Mouse (Mus musculus): ENCODE data around the gene Sel1l3.

Gene Sel1l3

DNA sequence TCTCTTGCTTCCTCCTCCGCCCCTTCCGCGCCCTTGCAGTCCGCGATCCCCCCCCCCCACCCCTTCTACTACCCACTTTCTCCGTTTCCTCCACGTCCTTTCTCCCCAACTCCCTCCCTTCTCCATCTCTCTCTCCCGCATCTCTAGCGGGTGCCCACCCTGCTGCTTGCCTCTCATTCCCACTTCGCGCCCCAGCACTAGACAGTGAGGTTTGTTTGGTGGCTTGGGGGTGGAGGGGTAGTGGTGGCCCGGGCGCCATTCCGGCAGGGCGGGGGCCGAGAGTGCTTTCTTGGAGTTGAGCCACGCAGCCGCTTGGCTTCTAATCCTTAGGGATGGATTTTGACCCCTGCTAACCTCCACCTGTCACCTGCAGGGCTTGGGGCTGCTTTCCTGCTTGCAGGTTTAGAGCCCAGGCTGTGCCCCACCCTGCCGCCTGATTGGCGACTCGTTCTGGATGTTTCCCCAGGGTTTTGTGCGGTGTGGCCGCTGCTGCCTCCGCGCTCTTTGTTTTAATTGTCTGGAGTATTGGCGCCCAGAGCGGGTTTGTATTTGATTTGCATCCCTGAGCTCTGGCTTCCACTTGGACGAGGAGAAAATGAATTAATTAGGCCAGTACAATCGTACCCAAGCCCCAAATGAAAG is at the start of gene Sel1l3:
TSS of gene Sel1l3 (minus strand) at position 217 of the 642 bp plus-strand sequence.
- peak; percentile 71 for DNase-seq (ENCODE audit: low spot score)

DNA sequence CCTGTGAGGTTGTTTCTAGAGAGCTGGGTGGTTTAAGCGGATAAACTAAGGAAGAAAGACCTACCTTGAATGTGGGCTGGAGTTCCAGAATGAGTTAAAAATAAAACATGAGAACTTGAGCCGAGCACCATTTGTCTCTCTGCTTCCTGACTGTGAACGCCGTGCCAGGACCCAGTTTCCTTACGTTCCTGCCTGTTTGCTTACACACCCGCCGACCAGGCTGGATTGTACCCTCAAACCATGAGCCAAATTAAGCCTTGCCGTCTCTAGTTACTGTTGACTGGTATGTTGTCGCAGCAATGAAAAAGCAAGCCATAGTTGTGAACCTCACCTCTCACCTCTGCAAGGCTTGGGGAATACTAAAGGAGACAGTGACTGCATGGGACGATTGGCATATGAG is 48.3 kb upstream of the Sel1l3 start:
- no peak for DNase-seq (ENCODE audit: low spot score)

DNA sequence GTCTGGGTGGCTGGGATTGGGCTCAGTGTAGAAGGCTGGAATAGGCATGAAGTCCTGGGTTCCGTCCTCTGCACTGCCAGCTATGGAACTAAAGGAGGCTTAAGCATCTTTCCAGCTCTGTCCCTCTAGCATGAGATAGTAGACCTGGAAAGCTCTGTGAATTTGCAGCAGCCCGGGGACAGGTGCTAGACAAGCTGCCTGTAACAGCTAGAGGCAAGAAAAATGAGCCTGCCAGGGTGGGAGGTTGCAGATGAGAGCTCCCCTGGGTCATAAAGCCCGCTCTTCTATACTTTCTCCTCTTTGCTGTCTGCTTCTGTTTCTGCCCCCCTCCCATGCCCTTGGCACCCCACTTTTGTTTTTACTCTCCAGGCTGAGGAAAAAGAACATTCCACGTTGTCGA is 46.2 kb upstream of the Sel1l3 start:
- DNase-seq (ENCODE audit: low spot score): no peak

DNA sequence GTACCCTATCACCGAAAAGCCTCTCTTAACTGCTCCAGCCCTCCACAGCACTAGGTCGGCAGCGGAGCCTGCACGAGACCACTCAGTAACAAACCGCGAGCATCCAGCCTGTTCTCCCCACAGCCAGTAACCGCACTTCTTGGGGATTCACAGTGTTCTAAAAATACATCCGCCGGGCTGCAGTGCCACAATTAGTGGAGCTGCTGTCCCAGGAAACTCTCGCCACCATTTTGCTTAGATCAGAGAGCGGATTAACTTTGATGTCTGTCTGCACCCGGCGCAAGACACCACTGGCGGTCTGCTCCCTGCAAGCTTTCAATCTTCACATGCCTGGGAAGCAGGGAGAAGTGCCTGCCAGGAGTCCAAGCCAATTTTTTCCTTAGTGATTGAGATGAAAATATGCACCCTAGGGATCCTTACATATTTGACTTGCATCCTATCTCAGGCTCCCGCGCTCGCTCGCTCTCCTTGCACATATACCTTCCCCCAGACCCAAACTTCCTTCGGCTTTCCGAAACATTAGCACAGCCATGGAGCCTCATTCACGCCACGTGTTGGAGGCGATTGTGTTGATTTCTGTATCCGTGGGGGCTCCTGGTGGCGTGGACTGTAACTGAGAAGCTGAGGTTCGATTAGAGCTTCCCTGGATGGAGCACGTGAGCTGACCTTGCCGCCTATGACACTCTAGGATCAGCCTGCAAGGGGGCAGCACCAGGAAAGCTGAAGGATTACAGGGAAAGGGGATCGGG is 44.5 kb upstream of the Sel1l3 start:
- DNase-seq (ENCODE audit: low spot score): no peak

DNA sequence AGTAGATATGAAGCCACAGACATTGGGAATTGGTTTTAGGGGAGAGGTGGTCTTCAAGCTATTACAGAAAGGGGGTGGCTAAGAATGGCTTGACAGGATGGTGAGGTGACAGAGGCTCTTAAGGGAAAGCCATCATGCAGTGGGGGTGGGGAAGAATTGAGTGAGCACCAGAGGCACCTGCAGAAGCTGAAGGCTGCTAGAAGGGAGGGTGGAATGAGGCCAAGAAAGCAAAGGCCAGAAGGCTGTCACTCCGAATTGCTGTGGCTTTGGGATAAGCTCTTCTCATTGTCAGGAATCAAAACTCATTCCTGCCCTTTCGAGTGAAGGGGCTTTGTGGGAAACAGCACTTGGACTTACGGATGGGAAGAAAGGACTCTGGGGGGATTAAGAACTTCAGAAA is 41.1 kb upstream of the Sel1l3 start:
- DNase-seq (ENCODE audit: low spot score): no peak

DNA sequence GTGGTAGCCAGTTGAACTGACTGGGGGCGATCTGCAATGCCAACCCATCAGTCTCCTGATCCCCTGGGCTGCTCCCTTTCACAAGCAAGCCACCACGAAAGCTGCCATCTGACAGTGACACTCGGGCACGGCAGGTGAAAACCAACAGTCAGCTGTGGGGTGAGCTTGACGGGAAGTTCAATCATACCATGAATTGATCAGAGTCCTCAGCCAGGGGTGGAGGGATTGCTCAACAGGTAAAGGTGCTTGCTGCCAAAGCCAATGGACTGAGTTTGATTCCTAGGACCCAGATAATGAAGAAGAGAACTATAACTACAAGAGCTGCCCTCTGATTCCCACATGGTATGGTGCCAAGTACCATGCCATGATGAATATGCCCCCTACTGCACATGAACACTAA is 40.4 kb upstream of the Sel1l3 start:
- DNase-seq (ENCODE audit: low spot score): no peak

DNA sequence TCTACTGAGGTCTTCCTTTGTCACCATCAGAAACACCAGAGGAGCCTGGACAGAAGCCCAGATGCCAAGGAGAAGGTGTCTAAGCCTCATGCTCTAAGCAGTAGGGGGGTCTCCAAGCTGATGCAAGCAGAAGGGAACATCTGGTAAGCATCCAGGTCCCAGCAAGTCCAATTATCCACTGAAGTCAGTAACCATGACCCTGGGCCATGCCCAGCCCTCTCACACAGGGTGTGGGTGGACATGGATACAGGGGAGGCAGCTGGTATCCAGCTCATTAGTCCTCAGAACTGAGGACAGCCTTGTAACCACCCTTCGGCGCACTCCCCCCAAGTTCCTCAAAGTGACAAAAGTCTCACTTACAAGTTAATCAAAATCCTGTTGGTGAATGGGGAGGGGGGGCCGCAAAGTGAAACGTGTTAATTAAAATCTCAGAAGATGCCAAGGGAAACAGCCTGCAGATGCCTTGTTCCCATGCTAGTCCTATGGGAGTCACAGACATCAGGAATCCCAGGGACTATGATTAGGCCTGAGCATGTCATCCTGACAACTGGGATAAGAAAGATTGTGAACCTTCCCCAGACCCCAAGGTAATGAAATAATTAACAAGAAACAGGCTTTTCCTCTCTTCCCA is 35.8 kb upstream of the Sel1l3 start:
- no peak for DNase-seq (ENCODE audit: low spot score)

DNA sequence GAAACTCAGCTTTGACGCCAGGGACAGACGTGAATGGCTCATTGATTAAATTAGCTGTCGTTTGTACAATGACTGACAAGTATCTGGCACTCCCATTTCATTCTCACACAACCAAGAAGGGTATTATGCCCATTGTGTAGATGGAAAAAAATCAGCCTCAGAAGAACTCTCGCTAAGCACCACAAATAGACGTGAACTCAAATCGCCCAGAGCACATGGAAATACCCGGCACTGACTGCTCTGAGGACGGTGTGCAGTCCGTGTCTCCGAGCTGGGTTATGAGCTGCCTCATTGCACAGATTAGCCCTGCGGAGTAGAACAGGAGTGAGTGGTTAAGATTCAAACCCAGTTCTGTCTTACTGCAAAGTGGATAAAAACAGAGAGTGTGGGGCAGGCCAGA is 34.8 kb upstream of the Sel1l3 start:
- no peak for DNase-seq (ENCODE audit: low spot score)

DNA sequence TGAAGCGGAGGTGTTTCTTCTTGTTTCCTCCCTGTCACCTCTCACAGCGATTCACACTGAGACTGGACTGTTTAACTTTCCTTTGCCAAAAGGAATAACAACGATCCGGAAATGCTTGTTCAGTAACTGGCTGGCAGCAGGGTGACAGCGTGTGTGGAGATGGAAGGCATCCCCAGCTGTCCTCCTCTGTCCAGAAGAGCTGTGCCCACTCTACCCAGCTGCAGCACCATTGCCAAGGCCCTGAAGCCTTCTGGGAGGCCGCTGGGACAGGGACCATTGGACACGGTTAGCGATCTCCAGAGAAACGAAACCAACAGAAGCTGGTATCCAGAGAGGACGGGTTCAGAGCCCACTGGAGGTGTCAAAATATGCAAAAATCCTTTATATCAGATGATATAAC is 30.2 kb upstream of the Sel1l3 start:
- no peak for DNase-seq (ENCODE audit: low spot score)

DNA sequence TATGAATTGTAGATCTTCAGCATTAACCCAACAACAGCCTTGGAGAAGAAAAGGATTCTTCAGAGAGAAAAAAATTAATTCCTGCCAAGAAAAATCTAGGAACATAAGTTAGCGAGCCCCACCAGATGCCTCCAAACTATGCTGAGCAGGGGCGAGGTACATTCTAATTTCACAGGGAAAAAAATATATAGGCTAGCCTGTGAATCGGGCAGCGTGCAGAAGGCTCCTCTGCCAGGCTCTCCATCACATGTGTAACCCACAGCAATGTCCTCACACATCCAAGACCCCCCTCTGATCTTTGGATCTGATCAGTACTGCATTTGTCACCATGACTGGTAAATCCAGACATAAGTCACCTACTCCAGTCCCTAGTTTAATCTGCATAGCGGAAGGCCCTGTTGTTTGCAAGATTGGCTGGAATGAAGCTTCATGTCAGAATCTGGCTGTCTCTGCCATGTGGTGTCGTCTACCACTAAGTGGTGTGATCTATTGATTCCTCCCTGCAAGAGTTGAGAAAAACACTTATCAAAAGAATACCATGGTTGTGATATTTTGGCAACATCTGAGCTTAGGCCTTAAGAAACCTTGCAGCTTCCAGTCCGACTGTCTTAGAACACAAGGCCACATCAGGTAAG is 29.3 kb upstream of the Sel1l3 start:
- DNase-seq (ENCODE audit: low spot score): no peak

DNA sequence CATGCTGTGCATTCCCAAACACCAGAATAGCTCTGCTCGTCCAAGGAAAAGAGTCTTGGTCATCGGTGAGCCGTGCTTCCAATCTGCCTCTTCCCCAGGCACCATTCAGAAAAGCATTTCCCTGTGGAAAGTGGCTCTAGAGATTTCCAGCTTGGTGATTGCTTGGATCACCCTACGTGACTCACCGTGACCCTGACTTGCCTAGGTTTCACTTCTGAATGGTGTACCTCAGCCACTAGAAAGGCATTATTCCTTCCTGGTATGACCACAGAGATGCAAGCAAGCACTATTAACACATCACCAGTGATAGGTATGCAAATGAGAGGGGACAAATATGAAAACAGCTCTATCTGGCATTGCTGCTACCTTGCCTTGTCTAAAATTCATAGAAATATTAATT is 28.2 kb upstream of the Sel1l3 start:
- no peak for DNase-seq (ENCODE audit: low spot score)

DNA sequence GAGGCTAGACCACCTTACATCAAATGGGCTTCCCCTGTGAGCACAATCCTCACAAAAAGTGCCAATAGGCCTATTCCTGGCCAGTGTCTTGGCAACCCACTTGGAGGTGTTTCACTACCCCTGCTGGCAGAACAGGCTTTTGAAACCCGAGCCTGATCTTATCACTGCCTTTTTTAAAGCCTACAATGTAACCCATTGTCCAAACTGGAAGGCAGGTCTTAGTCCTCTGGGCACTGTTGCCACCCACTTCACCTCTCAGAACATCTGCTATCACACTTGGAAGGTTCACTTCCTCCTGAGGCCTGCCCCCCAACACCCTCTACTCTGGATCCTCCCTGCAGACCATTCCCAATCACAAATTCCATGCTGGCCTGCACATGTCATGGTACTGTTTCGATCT is 27.4 kb upstream of the Sel1l3 start:
- no peak for DNase-seq (ENCODE audit: low spot score)

DNA sequence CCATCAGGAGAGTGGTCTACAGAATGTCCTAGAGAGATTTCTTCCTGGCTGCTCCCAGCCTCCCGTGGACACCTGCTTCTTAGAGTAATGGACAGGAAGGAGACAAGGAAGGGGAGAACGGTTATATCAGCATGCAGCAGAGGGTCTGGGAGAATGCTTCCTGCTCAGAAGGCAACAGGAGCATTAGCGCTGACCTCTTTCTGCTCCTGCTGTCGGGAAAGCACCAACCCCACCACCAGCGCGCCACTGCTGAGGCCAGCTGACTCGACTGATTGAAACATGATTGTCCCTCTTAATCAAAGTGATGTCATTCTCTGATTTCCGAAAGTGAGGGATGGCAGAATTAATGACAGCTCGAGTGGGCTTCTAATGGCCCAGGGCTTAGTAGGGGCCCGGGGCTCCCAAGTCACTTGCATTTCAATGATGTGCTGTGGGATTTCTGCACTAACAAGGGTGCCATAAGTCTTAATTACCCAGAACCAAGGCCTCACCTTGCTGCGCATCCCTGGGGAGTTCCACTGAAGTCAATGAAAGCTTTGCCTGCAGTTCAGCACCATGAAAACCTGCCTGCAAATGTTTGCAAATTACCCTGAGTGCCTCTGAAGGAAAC is 26.2 kb upstream of the Sel1l3 start:
- no peak for DNase-seq (ENCODE audit: low spot score)

DNA sequence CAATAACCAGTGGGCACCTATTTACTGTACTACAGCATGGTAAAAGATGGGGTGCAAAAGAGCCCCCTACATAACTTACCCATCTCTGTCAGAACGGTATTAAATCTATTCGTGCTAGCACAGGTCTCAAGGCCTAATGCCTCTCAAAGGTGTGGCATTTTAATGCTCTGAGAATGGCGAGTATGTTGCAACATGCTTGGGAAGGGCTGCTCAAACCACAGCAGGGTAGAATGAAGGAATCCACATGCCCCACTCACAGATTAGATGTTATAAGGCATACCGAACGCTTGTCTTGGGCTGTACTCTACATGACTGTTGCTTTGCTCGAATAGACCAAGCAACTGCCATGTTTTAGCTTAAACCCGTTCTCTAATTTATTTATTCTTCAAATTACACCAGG is 25.5 kb upstream of the Sel1l3 start:
- no peak for DNase-seq (ENCODE audit: low spot score)

DNA sequence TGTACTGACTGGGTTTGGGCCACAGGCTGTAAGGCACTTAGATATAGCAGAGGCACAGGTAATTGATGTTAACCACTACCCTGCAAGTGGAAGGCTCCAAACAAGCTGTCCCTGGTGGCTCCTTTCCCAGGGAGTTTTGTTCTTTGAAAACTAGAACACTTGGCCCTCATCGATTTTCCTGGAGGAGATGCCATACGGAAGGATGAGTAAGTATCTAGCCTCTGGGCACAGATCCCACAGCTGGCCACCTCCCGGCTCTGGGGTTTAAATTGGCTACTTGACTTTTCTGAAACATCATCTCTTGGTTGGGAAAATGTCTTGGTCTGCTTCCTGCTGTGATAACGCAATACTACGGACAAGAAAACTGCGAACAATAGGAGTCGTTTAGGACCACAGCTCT is 25.0 kb upstream of the Sel1l3 start:
- no peak for DNase-seq (ENCODE audit: low spot score)

DNA sequence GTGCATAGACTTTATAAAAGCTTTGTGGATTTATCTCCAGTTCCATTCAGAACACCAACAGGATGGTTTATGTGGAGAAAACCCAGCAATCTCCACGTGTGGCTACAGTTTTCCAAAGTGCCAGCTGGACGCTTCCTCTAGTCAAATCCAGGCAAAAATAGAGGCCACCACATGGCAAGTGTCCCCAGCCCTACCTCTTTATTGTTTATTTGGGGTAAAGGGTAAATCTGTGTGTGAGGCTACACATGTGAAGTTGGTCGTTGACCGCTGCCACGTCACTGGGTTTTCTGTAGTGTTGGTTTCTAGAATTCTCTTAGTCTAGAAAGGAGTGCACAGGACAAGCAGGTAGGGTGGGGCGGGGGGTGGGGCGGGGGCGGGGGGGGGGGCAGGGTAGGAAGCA is 23.0 kb upstream of the Sel1l3 start:
- no peak for DNase-seq (ENCODE audit: low spot score)

DNA sequence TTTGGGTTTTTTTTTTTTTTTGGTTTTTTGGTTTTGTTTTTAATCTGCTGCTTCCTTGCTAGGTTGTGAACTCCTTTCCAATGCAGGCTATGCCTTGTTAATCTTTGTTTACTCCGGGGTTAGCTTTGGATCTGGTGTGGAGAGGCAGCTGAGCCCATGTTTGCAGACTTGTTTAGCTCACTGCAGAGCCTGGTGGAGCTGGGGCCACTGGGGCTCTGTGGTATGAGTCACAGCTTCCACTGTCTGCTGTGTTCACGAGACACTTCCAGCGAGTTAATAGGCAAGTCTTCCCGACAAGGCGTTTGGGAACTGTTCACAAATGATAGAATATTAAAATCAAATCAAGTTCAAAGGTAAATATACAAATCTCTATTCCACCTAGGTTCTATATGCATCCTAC is 22.4 kb upstream of the Sel1l3 start:
- no peak for DNase-seq (ENCODE audit: low spot score)

DNA sequence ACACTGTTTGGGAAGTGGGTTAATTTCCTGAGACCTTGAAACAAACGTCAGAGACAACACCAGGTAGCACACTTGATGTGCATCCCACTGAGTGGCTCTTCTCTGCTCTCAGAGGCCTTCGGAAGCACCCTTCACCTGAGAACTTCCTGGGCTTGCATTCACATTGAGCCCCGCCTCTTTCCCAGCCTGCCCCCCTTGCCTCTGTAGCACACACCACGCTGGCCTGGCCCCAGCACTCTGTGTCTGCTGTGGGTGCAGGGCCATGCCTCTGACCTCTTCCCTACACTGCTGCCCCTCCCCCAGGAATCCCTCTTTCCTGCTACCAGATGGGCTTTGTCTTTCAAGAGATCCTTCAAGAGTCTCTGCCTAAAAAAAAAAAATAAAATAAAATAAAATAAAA is 21.8 kb upstream of the Sel1l3 start:
- DNase-seq (ENCODE audit: low spot score): no peak

DNA sequence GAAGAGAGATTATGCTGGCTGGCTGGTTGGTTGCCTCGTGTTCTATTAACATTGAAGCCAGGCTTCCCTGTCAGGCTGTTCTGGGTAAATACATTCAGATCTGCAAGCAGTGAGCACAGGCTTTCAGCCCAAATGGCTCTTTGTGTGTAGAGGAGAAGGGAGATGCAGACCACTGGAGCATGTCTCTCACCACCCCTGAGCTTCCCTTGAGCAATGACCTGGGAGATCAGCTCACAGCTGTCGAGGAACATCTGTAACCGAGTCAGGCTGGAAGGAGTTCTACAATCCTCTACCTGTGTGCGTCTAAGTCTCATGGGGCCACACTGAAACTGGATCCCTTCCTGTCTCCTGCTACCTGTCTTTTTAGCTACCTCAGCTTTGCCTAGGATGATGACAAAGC is 16.8 kb upstream of the Sel1l3 start:
- no peak for DNase-seq (ENCODE audit: low spot score)

DNA sequence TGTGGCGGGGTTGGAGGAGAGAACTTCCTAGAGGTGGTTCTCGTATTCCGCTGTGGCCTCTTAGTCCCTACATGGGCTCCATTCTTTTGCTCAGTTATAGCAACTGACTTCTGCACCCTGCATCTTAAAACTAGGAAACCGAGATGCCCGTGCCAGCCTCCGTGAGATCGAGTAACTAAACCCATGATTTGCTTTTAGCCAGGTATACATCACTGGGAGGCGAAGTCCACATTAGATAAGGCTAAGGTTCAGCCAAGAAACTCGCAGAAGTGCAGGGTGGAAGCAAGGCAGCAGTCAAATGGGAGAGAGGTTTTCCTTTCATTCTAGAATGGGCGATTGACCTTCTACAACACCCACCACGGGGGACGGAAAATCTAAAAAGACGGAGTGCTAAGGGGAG is 11.7 kb upstream of the Sel1l3 start:
- no peak for DNase-seq (ENCODE audit: low spot score)

DNA sequence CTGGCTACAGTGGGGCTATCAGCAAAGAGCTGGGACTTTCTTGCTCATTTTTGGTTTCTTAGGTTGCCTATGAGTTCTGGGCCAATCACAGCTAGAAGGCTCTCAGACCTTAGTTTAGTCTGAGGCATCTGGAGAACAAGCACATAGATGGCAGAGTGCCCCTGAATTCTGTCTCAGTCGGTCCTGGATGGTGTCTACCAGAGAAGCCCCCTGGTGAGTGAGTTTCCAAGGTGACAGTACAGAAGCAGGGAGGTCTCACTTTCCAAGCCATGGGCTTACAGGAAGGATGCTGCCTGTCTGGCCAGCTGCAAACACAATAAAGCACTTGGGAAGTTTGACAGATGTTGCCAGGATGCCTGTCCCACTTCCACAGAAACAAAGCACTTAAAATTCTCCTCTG is 1.1 kb upstream of the Sel1l3 start:
- DNase-seq (ENCODE audit: low spot score): no peak

DNA sequence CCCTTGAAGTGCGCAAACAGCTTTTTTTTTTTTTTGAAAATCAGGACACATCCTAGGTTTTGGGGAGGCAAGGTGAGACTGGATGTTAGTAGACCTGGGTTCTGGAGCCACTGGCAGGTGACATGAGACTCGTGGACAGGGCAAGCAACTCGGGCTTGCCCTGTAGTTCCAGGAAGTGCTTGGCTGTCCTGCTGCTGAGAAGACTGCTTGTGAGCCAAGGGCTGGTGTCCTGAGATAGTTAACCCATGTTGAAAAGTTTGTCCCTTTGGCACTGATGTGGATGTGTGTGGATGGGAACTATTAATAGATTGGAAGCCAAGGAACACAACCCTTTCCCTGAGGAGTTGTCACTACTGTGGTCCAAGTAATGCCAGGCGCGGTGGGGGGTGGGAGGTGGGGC is 635 bp upstream of the Sel1l3 start:
- DNase-seq (ENCODE audit: low spot score): no peak
